Mouse (Mus musculus) effector memory CD4-positive, alpha-beta T cell, adult 5 months (primary cell): ENCODE measurements around the gene Plg. TPM values are rescaled to one million over a fixed set of nuclear protein-coding genes. Genes with fewer than 3 reads are reported as not detected.

ENCODE experiments used
- polyA plus RNA-seq: library from polyadenylated mRNA; unstranded; fragments of 100-300 nt; shearing (Covaris generic); gene quantifications from one replicate; pipeline ENCODE4 v1.2.1, GENCODE M21; 2017

Gene Plg
- not detected for polyA plus RNA-seq

DNA sequence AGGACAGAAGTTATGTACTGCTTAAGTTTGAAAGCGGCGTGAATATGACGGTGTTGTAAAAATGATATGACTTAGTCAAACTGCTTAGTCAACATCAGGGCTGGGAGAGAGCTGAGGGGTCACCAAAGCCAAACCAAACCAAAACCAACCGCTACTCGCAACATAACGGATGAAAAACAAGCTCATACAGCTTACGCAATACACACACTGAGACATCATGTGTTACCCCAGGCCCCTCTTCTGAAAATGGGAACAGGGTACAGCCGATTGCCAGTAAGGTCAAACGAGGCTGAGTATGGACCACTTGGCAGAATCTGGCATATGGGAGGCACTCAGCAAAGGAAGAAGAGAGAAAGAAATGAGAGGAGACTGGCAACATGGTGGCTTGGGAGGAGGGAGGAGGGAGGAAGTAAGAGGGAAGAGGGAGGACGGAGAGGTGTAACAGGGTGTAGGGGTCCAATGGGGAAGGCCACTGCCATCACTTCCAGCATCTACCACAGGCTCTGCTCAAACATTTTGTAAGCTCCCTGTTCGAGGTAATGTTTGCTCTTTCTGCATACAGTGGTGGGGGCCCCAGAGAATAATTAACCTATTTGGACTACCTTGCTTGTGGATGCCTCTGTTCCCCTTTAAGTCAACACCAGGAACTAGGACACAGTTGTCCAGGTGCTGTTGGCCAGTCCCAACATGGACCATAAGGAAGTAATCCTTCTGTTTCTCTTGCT lies at the start of gene Plg:
TSS of gene Plg (plus strand) at position 628 of the 725 bp plus-strand sequence.

Other genes with a start within 250 kb of the Plg start
- gene Map3k4, start 59.8 kb upstream of the Plg start, polyA plus RNA-seq, result 38.7 TPM
- gene Slc22a3, start 129.1 kb downstream of the Plg start, polyA plus RNA-seq, result not detected
- gene Slc22a2, start 205.5 kb downstream of the Plg start, polyA plus RNA-seq, result not detected